Mouse (Mus musculus): Measurements from ENCODE around the gene Foxl2. TPM values are rescaled to one million over a fixed set of nuclear protein-coding genes. Genes with fewer than 3 reads are reported as not detected.

Foxl2 gene
- polyA plus RNA-seq, 1 experiment = 0.05 TPM

DNA sequence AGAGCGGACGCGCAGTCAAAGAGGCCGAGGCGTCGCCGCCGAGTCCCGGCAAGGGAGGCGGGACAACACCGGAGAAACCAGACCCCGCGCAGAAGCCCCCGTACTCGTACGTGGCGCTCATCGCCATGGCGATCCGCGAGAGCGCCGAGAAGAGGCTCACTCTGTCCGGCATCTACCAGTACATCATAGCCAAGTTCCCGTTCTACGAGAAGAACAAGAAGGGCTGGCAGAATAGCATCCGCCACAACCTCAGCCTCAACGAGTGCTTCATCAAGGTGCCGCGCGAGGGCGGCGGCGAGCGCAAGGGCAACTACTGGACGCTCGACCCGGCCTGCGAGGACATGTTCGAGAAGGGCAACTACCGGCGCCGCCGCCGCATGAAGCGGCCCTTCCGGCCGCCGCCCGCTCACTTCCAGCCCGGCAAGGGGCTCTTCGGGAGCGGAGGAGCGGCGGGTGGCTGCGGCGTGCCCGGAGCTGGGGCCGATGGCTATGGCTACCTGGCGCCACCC, 682 bp downstream of the Foxl2 start:
- no peak overlapping the region for H3K27ac ChIP-seq (ENCODE audit: control insufficient read depth, insufficient read depth, low read length)
- no peaks in the 10 kb centered on the region for H3K36me3 ChIP-seq (ENCODE audit: control insufficient read depth, insufficient read depth, low read length)
- peaks cover 13% of the 10 kb centered on the region for H3K27me3 ChIP-seq (ENCODE audit: control insufficient read depth, insufficient read depth, low read length)
- DNase-seq = no peak
- H3K4me1 ChIP-seq (replicated peaks; ENCODE audit: control insufficient read depth, insufficient read depth, low read length) = no peaks in the 10 kb centered on the region
- H3K4me3 ChIP-seq (ENCODE audit: control insufficient read depth, insufficient read depth, low read length) = no peak overlapping the region
- 4% methylated on average over 60 of the region's 60 CpGs for WGBS
- no peak for TF ChIP-seq POLR2A (IDR thresholded peaks at IDR 0.05; ENCODE audit: control insufficient read depth, extremely low read depth, insufficient read depth, low read length, poor library complexity)

DNA sequence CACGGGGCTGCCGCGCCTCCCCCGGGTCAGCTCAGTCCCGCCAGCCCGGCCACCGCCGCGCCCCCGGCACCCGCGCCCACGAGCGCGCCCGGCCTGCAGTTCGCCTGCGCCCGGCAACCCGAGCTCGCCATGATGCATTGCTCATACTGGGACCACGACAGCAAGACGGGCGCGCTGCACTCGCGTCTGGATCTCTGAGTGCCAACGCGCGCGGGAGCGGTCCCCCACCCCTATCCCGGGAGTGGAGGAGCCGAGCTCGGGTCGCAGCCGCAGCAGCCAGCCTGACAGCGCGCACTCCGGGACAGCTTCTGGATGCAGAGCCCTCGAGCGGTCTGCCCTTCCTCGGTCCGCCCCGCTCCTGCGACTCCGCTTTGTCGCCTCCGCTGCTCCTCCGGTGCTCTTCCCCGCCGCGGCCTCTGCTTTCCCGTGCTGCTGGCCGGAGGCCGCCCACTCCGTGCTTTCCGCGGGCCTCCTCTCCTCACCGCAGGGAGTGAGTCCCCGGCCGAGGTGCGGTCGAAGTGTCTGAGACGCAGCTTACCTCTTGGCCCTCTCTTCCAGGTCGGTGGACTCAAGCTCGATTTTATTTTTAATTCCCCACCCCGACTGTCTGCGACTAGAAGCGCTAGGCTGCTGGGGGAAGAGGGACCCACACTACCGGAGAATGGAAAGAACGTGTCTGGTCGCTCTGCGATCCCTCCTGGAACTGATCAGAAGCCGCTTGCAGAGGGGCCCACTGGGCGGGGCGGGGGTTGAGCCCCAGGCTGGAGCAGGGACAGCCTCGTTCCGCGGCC, 1.7 kb downstream of the Foxl2 start:
- Histone ChIP-seq H3K4me1 (replicated peaks; ENCODE audit: control insufficient read depth, insufficient read depth, low read length) (no peaks in the 10 kb centered on the region), H3K27me3 (ENCODE audit: control insufficient read depth, insufficient read depth, low read length) (peaks cover 15% of the 10 kb centered on the region), H3K36me3 (ENCODE audit: control insufficient read depth, insufficient read depth, low read length) (no peaks in the 10 kb centered on the region), H3K4me3 (ENCODE audit: control insufficient read depth, insufficient read depth, low read length) (no peak overlapping the region), H3K27ac (ENCODE audit: control insufficient read depth, insufficient read depth, low read length) (no peak overlapping the region)
- no peak for DNase-seq
- WGBS = 3% methylated on average over 80 of the region's 80 CpGs
- TF ChIP-seq POLR2A (IDR thresholded peaks at IDR 0.05; ENCODE audit: control insufficient read depth, extremely low read depth, insufficient read depth, low read length, poor library complexity) (no peak), CTCF (IDR thresholded peaks at IDR 0.05; ENCODE audit: borderline replicate concordance, control insufficient read depth, extremely low read depth, insufficient read depth, low read length, poor library complexity) (no peak)

DNA sequence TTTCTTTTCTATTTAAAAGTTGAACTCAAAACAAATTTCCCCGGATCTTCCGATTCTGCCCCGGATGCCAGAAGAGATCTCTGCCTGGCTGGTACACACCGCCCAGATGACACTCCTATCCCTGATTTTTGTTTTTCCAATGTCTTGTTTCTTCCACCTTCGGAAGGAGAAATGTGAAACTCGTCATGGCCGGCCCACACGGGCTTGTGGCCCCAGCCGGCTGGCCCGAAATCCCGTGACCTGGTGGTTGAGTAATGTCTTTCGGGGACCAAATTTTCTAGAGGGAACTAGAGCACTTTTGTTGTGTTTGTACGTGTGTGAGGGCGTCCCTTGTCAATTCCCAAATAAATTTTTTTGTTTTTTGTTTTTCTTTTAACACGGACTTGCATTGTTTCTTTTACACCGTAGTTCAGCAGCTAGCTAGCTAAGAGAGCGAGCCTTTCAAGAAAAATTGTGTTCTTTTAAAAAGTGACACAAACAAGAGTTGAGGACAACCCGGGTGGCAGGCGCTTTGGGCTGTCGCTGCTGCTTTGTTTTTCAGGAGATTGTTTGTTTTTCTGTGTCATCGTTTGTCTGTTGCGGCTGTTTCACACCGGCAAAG, 2.8 kb downstream of the Foxl2 start:
- no peak for TF ChIP-seq CTCF (IDR thresholded peaks at IDR 0.05; ENCODE audit: borderline replicate concordance, control insufficient read depth, extremely low read depth, insufficient read depth, low read length, poor library complexity)
- TF ChIP-seq POLR2A (IDR thresholded peaks at IDR 0.05; ENCODE audit: control insufficient read depth, extremely low read depth, insufficient read depth, low read length, poor library complexity) = no peak
- Histone ChIP-seq H3K27ac (ENCODE audit: control insufficient read depth, insufficient read depth, low read length) (no peak overlapping the region), H3K4me3 (ENCODE audit: control insufficient read depth, insufficient read depth, low read length) (no peak overlapping the region), H3K27me3 (ENCODE audit: control insufficient read depth, insufficient read depth, low read length) (peaks cover 23% of the 10 kb centered on the region), H3K36me3 (ENCODE audit: control insufficient read depth, insufficient read depth, low read length) (no peaks in the 10 kb centered on the region), H3K4me1 (replicated peaks; ENCODE audit: control insufficient read depth, insufficient read depth, low read length) (no peaks in the 10 kb centered on the region)
- DNase-seq = no peak
- WGBS = 7% methylated on average over 23 of the region's 23 CpGs

DNA sequence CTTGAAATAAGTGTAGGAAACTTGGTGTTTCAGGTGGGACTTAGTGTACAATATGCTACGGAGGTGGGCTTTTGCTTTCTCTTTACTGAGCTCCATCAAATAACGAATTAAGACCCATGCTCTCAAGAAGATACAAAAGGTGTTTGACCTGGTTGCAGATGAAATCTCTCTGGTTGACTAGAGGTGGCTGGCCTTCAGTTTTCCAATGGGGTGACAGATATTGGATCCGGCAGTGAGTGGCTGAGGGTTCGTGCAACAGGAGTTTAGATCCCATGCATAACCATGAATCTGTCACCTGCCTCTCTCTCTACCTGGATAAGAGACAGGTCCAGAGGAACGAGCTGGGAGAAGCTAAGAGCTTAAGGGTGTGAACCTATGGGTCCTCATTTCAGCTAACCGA, 3.5 kb downstream of the Foxl2 start:
- TF ChIP-seq POLR2A (IDR thresholded peaks at IDR 0.05; ENCODE audit: control insufficient read depth, extremely low read depth, insufficient read depth, low read length, poor library complexity) (no peak), CTCF (IDR thresholded peaks at IDR 0.05; ENCODE audit: borderline replicate concordance, control insufficient read depth, extremely low read depth, insufficient read depth, low read length, poor library complexity) (no peak)
- Histone ChIP-seq H3K27ac (ENCODE audit: control insufficient read depth, insufficient read depth, low read length) (no peak overlapping the region), H3K4me1 (replicated peaks; ENCODE audit: control insufficient read depth, insufficient read depth, low read length) (no peaks in the 10 kb centered on the region), H3K4me3 (ENCODE audit: control insufficient read depth, insufficient read depth, low read length) (no peak overlapping the region), H3K27me3 (ENCODE audit: control insufficient read depth, insufficient read depth, low read length) (peaks cover 24% of the 10 kb centered on the region), H3K36me3 (ENCODE audit: control insufficient read depth, insufficient read depth, low read length) (no peaks in the 10 kb centered on the region)
- 13% methylated on average over 6 of the region's 6 CpGs for WGBS
- no peak for DNase-seq

DNA sequence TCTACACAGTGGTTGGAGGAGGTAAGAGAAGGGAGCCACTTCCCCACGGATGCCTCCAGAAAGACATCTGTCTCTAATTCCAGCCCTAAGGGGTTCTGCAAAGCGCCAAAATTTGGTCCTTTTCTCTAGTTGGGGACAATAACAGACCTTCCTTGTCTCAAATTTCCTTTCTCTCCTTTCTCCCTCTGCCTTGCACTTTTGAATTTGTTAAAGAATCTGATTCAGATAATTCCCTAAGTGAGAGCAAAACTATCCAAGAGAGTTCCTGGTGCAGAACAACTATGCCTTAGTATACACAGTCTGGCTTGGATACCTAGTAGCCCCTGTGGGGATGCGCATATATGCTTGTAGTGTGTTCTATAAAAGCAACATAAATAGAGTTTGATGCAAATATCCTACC, 4.8 kb downstream of the Foxl2 start:
- DNase-seq = no peak
- Histone ChIP-seq H3K27ac (ENCODE audit: control insufficient read depth, insufficient read depth, low read length) (no peak overlapping the region), H3K27me3 (ENCODE audit: control insufficient read depth, insufficient read depth, low read length) (peaks cover 28% of the 10 kb centered on the region), H3K4me1 (replicated peaks; ENCODE audit: control insufficient read depth, insufficient read depth, low read length) (no peaks in the 10 kb centered on the region), H3K4me3 (ENCODE audit: control insufficient read depth, insufficient read depth, low read length) (no peak overlapping the region), H3K36me3 (ENCODE audit: control insufficient read depth, insufficient read depth, low read length) (no peaks in the 10 kb centered on the region)
- TF ChIP-seq CTCF (IDR thresholded peaks at IDR 0.05; ENCODE audit: borderline replicate concordance, control insufficient read depth, extremely low read depth, insufficient read depth, low read length, poor library complexity) (no peak), POLR2A (IDR thresholded peaks at IDR 0.05; ENCODE audit: control insufficient read depth, extremely low read depth, insufficient read depth, low read length, poor library complexity) (no peak)
- 41% methylated on average over 3 of the region's 3 CpGs for WGBS

GRCm38 (mm10) chr9:98960348-98960747, 5.3 kb downstream of the Foxl2 start:
- Histone ChIP-seq H3K36me3 (ENCODE audit: control insufficient read depth, insufficient read depth, low read length) (no peaks in the 10 kb centered on the region), H3K4me3 (ENCODE audit: control insufficient read depth, insufficient read depth, low read length) (no peak overlapping the region), H3K27me3 (ENCODE audit: control insufficient read depth, insufficient read depth, low read length) (peaks cover 26% of the 10 kb centered on the region), H3K27ac (ENCODE audit: control insufficient read depth, insufficient read depth, low read length) (no peak overlapping the region), H3K4me1 (replicated peaks; ENCODE audit: control insufficient read depth, insufficient read depth, low read length) (no peaks in the 10 kb centered on the region)
- no peak for DNase-seq
- TF ChIP-seq POLR2A (IDR thresholded peaks at IDR 0.05; ENCODE audit: control insufficient read depth, extremely low read depth, insufficient read depth, low read length, poor library complexity) (no peak), CTCF (IDR thresholded peaks at IDR 0.05; ENCODE audit: borderline replicate concordance, control insufficient read depth, extremely low read depth, insufficient read depth, low read length, poor library complexity) (no peak)
- WGBS = 24% methylated on average over 5 of the region's 5 CpGs

Measured in thymus, adult 2 months (tissue).